Mouse (Mus musculus) lung, adult 2 months (tissue): ENCODE results near the gene Ddx56. TPM values are rescaled to one million over a fixed set of nuclear protein-coding genes. Genes with fewer than 3 reads are reported as not detected.

Experiments used
- DNase-seq: peaks from one replicate; pipeline ENCODE4 v3.0.0; 2022
- H3K4me1 ChIP-seq: fragments of 200-500 bp; 2 replicates; pipeline ENCODE4 v1.6.1; 2011; ENCODE audit warnings: low read length; ENCODE audit not compliant: control insufficient read depth, insufficient read depth
- H3K4me3 ChIP-seq: fragments of 200-500 bp; replicated peaks from 2 replicates; pipeline ENCODE3; 2011; ENCODE audit warnings: low read depth, mild to moderate bottlenecking, control low read depth, low read length; ENCODE audit errors: extremely low read depth
- CTCF ChIP-seq: fragments of 200-500 bp; IDR thresholded peaks from 2 replicates; pipeline ENCODE4 v1.5.1; 2011; ENCODE audit warnings: mild to moderate bottlenecking, low read length, control low read depth; ENCODE audit not compliant: insufficient read depth
- POLR2A ChIP-seq: fragments of 200-500 bp; IDR thresholded peaks from 2 replicates; pipeline ENCODE4 v1.6.1; 2011; ENCODE audit warnings: low read depth, mild to moderate bottlenecking, control low read depth, low read length, borderline replicate concordance; ENCODE audit errors: extremely low read depth
- WGBS: fragments of 180-500 bp; shearing (Covaris S2); methylation state at CpG from one replicate; pipeline ENCODE4 v1.1.7; 2018; 5-methylcytosine and 5-hydroxymethylcytosine counted together
- polyA plus RNA-seq: library from polyadenylated mRNA; depleted of rRNA; stranded (reverse); fragments of >200 nt; gene quantifications from 2 replicates; pipeline ENCODE4 v1.2.3, GENCODE M21; 2012

Ddx56 gene
- polyA plus RNA-seq, 1 experiment: 25.2 TPM

DNA sequence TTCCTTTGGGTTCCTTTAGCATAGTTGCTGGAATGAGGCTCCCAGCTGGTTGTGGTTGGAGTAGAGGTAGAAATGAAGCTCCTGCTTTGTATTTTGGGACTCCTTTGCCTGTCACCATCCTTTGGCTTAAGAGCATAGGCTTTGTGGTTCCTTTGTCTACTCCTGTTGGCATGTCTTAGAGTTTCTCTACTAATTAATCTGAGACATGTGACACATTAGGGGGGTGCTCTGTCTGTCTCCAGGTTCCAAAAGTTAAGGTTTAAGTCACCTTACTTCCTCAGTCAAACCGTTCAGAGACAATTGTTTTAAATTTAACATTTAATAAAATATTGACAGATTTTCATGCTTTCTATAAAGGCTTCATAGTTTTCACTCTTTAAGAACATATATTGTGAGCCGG, 26.0 kb upstream of the Ddx56 start:
- 94% methylated on average over 2 of the region's 2 CpGs for WGBS
- no peak overlapping the region for H3K4me3 ChIP-seq

DNA sequence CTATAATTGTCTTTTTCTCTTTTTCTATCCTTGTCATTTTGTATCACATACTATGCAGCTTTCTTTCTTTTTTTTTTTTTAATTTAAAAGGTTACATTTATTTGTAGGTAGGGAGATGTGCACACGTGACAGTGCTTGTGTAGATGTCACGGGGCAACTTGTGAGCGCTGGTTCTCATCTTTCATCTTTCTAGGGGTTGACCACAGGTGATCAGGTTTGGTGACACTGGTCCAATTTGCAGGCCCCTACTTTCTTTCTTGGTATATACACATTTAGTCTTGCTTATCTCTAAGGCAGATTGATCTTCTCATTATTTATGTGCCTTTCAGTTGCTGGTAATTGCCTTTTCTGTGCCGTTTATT, 25.4 kb upstream of the Ddx56 start:
- TF ChIP-seq POLR2A (no peak), CTCF (no peak)
- DNase-seq: no peak
- WGBS: 85% methylated on average over 4 of the region's 4 CpGs
- H3K4me3 ChIP-seq: no peak overlapping the region
- H3K4me1 ChIP-seq: peaks cover 4% of the 10 kb centered on the region; the same call in 1 of the 2 replicates

More for the DNA sequence above, 26.0 kb upstream of the Ddx56 start:
- no peak for TF ChIP-seq CTCF
- TF ChIP-seq POLR2A: no peak
- no peak for DNase-seq
- peaks cover 4% of the 10 kb centered on the region; the same call in 1 of the 2 replicates for H3K4me1 ChIP-seq

DNA sequence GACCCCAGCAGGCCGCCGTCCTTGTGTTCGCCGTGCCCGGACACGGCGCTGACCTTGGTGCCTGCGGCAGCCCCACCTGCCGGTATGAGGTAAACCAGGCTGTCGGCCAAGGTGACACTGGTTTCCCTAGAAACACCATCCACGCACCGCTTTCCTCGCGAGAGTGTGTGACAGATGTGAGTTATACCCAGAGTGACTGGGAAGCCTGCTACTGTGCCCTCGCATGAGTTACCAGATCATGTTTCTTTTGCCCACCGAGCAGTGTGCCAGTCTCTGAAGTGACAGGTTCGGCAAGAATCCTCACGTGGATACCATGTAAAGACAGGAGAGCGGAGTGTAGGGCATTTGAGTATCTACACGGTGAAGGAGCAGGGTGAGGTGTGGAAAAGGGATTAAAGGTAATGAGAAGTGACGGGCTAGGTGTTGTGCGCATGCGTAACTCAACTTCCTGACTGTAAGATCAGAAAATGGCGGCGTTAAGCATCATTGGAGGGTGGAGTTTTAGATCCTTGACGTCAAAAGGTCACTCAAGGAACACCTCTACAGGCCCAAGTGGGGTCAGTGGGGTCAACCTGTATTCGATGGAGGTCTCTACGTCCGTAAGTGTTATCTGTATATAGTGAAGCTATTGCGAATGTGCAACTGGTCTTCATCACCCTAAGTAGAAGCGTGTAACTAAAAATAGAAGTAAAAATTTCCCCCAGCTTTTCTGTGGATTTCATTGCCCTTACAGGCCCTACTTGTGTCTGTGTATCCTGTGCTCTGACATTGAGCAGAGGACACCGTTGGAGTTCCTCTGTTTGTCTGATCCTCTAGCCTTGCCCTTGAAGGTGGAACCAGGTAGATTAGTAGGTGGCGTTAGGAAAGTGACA, 24.8 kb upstream of the Ddx56 start:
- WGBS: 12% methylated on average over 33 of the region's 33 CpGs

DNA sequence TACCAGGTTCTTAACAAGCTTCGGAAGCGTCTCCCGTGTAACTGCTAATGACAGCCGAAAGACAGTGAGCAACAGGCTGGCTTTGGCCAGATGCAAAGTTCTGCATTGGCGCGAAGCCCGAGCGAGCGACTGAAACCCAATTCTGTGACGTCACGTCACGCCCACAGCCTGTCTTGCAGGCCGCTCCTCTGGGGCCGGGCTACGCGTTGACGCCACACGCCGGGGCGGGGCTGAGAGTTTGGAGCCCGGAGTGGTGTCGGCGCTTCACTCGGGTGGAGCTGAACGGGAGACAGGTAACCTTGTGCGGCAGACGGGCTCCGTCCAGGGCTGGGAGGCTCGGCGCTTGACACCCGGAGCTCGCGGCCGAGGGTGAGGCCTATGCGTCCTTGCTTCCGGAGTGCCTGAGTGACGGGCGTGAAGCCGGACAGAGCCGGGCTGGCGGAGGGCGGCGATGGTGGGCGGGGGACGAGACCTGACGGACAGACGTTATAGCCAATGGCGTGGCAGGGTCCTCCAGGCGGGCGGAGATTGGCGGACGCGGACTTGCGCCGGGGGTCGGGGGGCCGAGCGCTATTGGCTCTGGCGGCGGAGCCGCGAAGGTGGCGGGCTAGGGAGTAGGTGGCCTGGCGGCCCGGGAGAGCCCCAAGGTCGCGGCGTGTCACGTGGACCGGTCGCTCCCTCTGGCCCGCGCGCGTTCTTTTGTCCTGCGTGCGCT, 24.0 kb upstream of the Ddx56 start, which contains the start of gene Ogdh:
Gene Ogdh, plus strand, starts transcription at position 233 of the 715 bp plus-strand sequence.
- Histone ChIP-seq H3K4me1 (peaks cover 3% of the 10 kb centered on the region; the same call in 1 of the 2 replicates), H3K4me3 (peak within 1 kb of the TSS; percentile 75)
- TF ChIP-seq POLR2A: peak; percentile 91; the same call in 1 of the 2 replicates
- no peak for TF ChIP-seq CTCF
- peak; percentile 100 for DNase-seq
- WGBS: under 1% methylated on average over 77 of the region's 77 CpGs

More for the DNA sequence above, 24.8 kb upstream of the Ddx56 start:
- peaks cover 4% of the 10 kb centered on the region; the same call in 1 of the 2 replicates for H3K4me1 ChIP-seq
- TF ChIP-seq CTCF (peak; percentile 27; the same call in 1 of the 2 replicates), POLR2A (peak; percentile 47; the same call in 1 of the 2 replicates)
- peak overlapping the region; percentile 75 for H3K4me3 ChIP-seq
- DNase-seq: no peak

DNA sequence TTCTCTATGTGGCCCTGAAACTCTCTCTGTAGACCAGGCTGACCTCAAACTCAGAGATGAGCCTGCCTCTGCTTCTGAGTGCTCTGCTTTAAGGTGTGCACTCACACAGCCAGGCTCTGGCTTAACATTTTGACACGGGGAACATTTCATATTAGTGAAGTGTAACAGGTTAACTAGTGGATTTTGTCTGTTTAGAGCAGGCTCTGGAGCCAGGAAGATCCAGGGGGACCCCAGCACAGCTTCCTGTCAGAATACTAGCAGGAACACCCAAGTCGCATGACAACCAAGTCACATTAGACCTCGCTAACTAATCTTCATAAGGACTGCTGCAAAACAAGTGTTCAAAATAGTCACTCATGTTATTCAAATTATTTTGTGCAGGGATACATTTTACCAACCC, 23.3 kb upstream of the Ddx56 start:
- Histone ChIP-seq H3K4me3 (peak overlapping the region; percentile 75), H3K4me1 (peaks cover 2% of the 10 kb centered on the region; the same call in 1 of the 2 replicates)
- 24% methylated on average over 3 of the region's 3 CpGs for WGBS
- no peak for DNase-seq
- TF ChIP-seq CTCF (no peak), POLR2A (no peak)

DNA sequence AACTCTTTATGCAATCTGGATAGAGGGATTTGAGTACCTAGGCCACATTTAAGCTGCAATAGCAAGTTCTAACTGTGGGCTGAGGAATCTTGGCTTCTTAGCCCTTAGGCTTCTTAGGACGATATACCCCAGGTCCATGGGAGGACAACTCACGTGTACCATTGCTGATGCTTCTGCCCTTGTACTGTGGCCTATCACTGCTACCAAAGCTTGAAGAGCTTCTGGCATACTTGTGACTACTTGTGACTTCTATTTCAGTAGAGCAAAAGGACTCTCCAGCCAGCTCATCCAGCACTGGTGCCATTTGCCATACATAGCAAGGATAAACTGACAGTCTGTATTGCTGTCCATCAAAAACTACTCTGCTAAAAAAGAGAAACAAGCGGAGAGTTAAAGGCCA, 22.6 kb upstream of the Ddx56 start:
- DNase-seq: no peak
- 94% methylated on average over 3 of the region's 3 CpGs for WGBS
- no peak for TF ChIP-seq CTCF
- no peak for TF ChIP-seq POLR2A
- H3K4me1 ChIP-seq: peaks cover 2% of the 10 kb centered on the region; the same call in 1 of the 2 replicates
- H3K4me3 ChIP-seq: no peak overlapping the region

DNA sequence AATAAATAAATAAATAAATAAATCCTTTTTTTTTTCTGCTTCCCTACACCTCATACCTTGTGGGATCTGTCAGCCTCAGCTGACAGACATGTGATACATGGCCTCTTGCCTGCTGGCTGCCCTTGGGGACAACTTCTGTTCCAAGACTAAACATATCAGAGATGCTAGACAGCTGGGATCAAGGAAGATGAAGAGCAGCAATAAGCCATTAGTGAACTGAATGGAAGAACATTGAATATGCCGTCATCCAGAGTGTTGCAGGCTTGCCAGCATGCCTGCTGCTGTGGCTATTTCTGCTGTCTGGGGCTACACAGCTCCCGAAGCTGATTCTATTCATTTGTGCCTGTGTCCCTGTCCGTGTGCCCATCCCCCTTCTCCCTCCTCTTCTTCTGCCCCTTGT, 15.4 kb upstream of the Ddx56 start:
- no peak for TF ChIP-seq POLR2A
- no peak for TF ChIP-seq CTCF
- DNase-seq: no peak
- WGBS: 66% methylated on average over 3 of the region's 3 CpGs

DNA sequence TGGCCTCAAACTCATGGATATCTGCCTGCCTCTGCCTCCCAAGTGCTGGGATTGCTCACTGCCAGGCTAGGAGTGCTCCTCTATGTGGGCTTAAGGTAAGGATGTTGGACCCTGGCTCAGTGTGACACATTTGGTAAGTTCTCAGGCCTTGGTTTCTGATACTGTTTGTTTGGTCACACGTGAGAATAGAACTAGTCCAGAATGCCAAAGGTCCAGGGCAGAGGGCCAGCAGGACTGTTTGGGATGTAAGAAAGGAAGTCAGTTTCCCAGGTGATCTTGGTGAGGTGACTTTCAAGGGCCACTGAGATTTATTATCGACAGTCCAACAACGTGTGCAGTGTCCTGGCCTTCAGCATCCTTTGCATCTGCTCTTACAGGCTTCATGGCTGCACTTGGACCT, 8.9 kb upstream of the Ddx56 start:
- no peak overlapping the region for H3K4me3 ChIP-seq
- TF ChIP-seq CTCF (no peak), POLR2A (no peak)
- H3K4me1 ChIP-seq: peaks cover 7% of the 10 kb centered on the region
- DNase-seq: no peak
- 69% methylated on average over 3 of the region's 3 CpGs for WGBS

More for the DNA sequence above, 15.4 kb upstream of the Ddx56 start:
- no peak overlapping the region for H3K4me3 ChIP-seq
- H3K4me1 ChIP-seq: no peaks in the 10 kb centered on the region

DNA sequence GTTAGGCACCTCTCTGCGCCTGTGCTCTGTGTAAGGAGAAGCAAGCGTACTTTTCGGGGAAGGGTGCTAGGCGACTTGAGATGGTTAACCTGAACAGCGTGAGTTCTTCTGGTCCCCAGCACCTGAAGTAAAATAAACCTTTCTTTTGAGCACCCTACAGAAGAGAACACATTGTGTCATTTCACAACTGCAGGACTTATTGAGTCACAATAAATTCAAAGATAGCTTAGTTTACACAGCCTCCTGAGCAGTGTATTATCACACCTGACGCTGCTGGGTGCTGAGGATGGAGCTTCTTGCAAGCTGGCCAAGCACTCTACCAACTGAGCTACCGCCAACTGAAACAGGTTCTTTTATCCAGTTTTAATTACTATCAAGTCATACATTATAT, 7.5 kb upstream of the Ddx56 start:
- WGBS: 24% methylated on average over 7 of the region's 7 CpGs
- no peak for TF ChIP-seq CTCF
- TF ChIP-seq POLR2A: no peak
- H3K4me1 ChIP-seq: peaks cover 7% of the 10 kb centered on the region
- H3K4me3 ChIP-seq: peak overlapping the region; percentile 19
- no peak for DNase-seq
